Mouse (Mus musculus): Measurements from ENCODE around the gene Lrrc1. TPM values are rescaled to one million over a fixed set of nuclear protein-coding genes. Genes with fewer than 3 reads are reported as not detected.

The Lrrc1 gene
- polyA plus RNA-seq, 1 experiment from 2014 or later: 11.7 TPM

- no peaks in the 10 kb centered on the region for H3K9me3 ChIP-seq (replicated peaks; ENCODE audit: control insufficient read depth, low read length)
- no peak overlapping the region for H3K27ac ChIP-seq (replicated peaks; ENCODE audit: low read depth, low read length)
- ATAC-seq (replicated peaks; ENCODE audit: insufficient number of reproducible peaks, low FRiP score, low TSS enrichment, low read depth) (no peak), DNase-seq (ENCODE audit: low spot score) (no peak)
- no peaks in the 10 kb centered on the region for H3K4me1 ChIP-seq (ENCODE audit: control insufficient read depth, insufficient read depth, low read length)
- H3K27me3 ChIP-seq (ENCODE audit: control insufficient read depth, insufficient read depth, low read length): no peaks in the 10 kb centered on the region
- H3K4me2 ChIP-seq (ENCODE audit: low read depth, low read length): no peak overlapping the region
- H3K9ac ChIP-seq (replicated peaks; ENCODE audit: low read length): no peak overlapping the region
- H3K4me3 ChIP-seq (ENCODE audit: low read depth, low read length): no peak overlapping the region
- 85% methylated on average over 19 of the region's 19 CpGs for WGBS
- no peaks in the 10 kb centered on the region; the same call in 1 of the 2 replicates for H3K36me3 ChIP-seq (replicated peaks; ENCODE audit: control insufficient read depth, insufficient read depth, low read depth, low read length)
Measured at GRCm38 (mm10) chr9:77455439-77456168, 89.1 kb downstream of the Lrrc1 start.

GRCm38 (mm10) chr9:77452046-77452807 lies 92.4 kb downstream of the Lrrc1 start:
- DNase-seq (ENCODE audit: low spot score) (no peak), ATAC-seq (replicated peaks; ENCODE audit: insufficient number of reproducible peaks, low FRiP score, low TSS enrichment, low read depth) (no peak)
- no peak overlapping the region for H3K4me3 ChIP-seq (ENCODE audit: low read depth, low read length)
- no peaks in the 10 kb centered on the region for H3K9me3 ChIP-seq (replicated peaks; ENCODE audit: control insufficient read depth, low read length)
- H3K36me3 ChIP-seq (replicated peaks; ENCODE audit: control insufficient read depth, insufficient read depth, low read depth, low read length): no peaks in the 10 kb centered on the region; the same call in 1 of the 2 replicates
- H3K27ac ChIP-seq (replicated peaks; ENCODE audit: low read depth, low read length): no peak overlapping the region
- no peaks in the 10 kb centered on the region for H3K4me1 ChIP-seq (ENCODE audit: control insufficient read depth, insufficient read depth, low read length)
- H3K9ac ChIP-seq (replicated peaks; ENCODE audit: low read length): no peak overlapping the region; the same call in 1 of the 2 replicates
- 62% methylated on average over 12 of the region's 12 CpGs for WGBS
- no peaks in the 10 kb centered on the region for H3K27me3 ChIP-seq (ENCODE audit: control insufficient read depth, insufficient read depth, low read length)
- H3K4me2 ChIP-seq (ENCODE audit: low read depth, low read length): no peak overlapping the region

- no peaks in the 10 kb centered on the region for H3K4me1 ChIP-seq (ENCODE audit: control insufficient read depth, insufficient read depth, low read length)
- ATAC-seq (replicated peaks; ENCODE audit: insufficient number of reproducible peaks, low FRiP score, low TSS enrichment, low read depth): no peak
Measured at GRCm38 (mm10) chr9:77450447-77450846, 94.2 kb downstream of the Lrrc1 start.

GRCm38 (mm10) chr9:77444876-77445275 lies 99.8 kb downstream of the Lrrc1 start:
- Histone ChIP-seq H3K4me3 (ENCODE audit: low read depth, low read length) (no peak overlapping the region), H3K4me1 (ENCODE audit: control insufficient read depth, insufficient read depth, low read length) (no peaks in the 10 kb centered on the region), H3K9ac (replicated peaks; ENCODE audit: low read length) (no peak overlapping the region), H3K27me3 (ENCODE audit: control insufficient read depth, insufficient read depth, low read length) (no peaks in the 10 kb centered on the region), H3K4me2 (ENCODE audit: low read depth, low read length) (no peak overlapping the region), H3K36me3 (replicated peaks; ENCODE audit: control insufficient read depth, insufficient read depth, low read depth, low read length) (no peaks in the 10 kb centered on the region), H3K9me3 (replicated peaks; ENCODE audit: control insufficient read depth, low read length) (no peaks in the 10 kb centered on the region), H3K27ac (replicated peaks; ENCODE audit: low read depth, low read length) (no peak overlapping the region)
- ATAC-seq (replicated peaks; ENCODE audit: insufficient number of reproducible peaks, low FRiP score, low TSS enrichment, low read depth) (no peak), DNase-seq (ENCODE audit: low spot score) (no peak)
- WGBS: 97% methylated on average over 4 of the region's 4 CpGs

More at GRCm38 (mm10) chr9:77450447-77450846, 94.2 kb downstream of the Lrrc1 start:
- H3K4me3 ChIP-seq (ENCODE audit: low read depth, low read length): no peak overlapping the region
- no peak for DNase-seq (ENCODE audit: low spot score)
- no peak overlapping the region for H3K4me2 ChIP-seq (ENCODE audit: low read depth, low read length)
- no peaks in the 10 kb centered on the region; the same call in 1 of the 2 replicates for H3K36me3 ChIP-seq (replicated peaks; ENCODE audit: control insufficient read depth, insufficient read depth, low read depth, low read length)
- no peak overlapping the region for H3K9ac ChIP-seq (replicated peaks; ENCODE audit: low read length)
- H3K27ac ChIP-seq (replicated peaks; ENCODE audit: low read depth, low read length): no peak overlapping the region
- no peaks in the 10 kb centered on the region for H3K9me3 ChIP-seq (replicated peaks; ENCODE audit: control insufficient read depth, low read length)
- 83% methylated on average over 2 of the region's 2 CpGs for WGBS
- H3K27me3 ChIP-seq (ENCODE audit: control insufficient read depth, insufficient read depth, low read length): no peaks in the 10 kb centered on the region

- H3K27me3 ChIP-seq (ENCODE audit: control insufficient read depth, insufficient read depth, low read length): no peaks in the 10 kb centered on the region
- DNase-seq (ENCODE audit: low spot score) (no peak), ATAC-seq (replicated peaks; ENCODE audit: insufficient number of reproducible peaks, low FRiP score, low TSS enrichment, low read depth) (no peak)
- no peaks in the 10 kb centered on the region for H3K9me3 ChIP-seq (replicated peaks; ENCODE audit: control insufficient read depth, low read length)
- H3K4me3 ChIP-seq (ENCODE audit: low read depth, low read length): no peak overlapping the region
- no peak overlapping the region for H3K27ac ChIP-seq (replicated peaks; ENCODE audit: low read depth, low read length)
- H3K9ac ChIP-seq (replicated peaks; ENCODE audit: low read length): no peak overlapping the region
- H3K36me3 ChIP-seq (replicated peaks; ENCODE audit: control insufficient read depth, insufficient read depth, low read depth, low read length): no peaks in the 10 kb centered on the region
- H3K4me1 ChIP-seq (ENCODE audit: control insufficient read depth, insufficient read depth, low read length): no peaks in the 10 kb centered on the region
- 81% methylated on average over 6 of the region's 6 CpGs for WGBS
- H3K4me2 ChIP-seq (ENCODE audit: low read depth, low read length): no peak overlapping the region
Measured at GRCm38 (mm10) chr9:77439371-77439770, 105.3 kb downstream of the Lrrc1 start.

- no peaks in the 10 kb centered on the region for H3K9me3 ChIP-seq (replicated peaks; ENCODE audit: control insufficient read depth, low read length)
- no peak for ATAC-seq (replicated peaks; ENCODE audit: insufficient number of reproducible peaks, low FRiP score, low TSS enrichment, low read depth)
- no peaks in the 10 kb centered on the region for H3K27me3 ChIP-seq (ENCODE audit: control insufficient read depth, insufficient read depth, low read length)
- H3K4me3 ChIP-seq (ENCODE audit: low read depth, low read length): no peak overlapping the region
- H3K4me1 ChIP-seq (ENCODE audit: control insufficient read depth, insufficient read depth, low read length): no peaks in the 10 kb centered on the region
- DNase-seq (ENCODE audit: low spot score): no peak
- 85% methylated on average over 11 of the region's 11 CpGs for WGBS
- H3K4me2 ChIP-seq (ENCODE audit: low read depth, low read length): no peak overlapping the region
- H3K27ac ChIP-seq (replicated peaks; ENCODE audit: low read depth, low read length): no peak overlapping the region
- no peak overlapping the region for H3K9ac ChIP-seq (replicated peaks; ENCODE audit: low read length)
- H3K36me3 ChIP-seq (replicated peaks; ENCODE audit: control insufficient read depth, insufficient read depth, low read depth, low read length): no peaks in the 10 kb centered on the region
Measured at GRCm38 (mm10) chr9:77438836-77439271, 105.8 kb downstream of the Lrrc1 start.

- Histone ChIP-seq H3K27me3 (ENCODE audit: control insufficient read depth, insufficient read depth, low read length) (no peaks in the 10 kb centered on the region), H3K4me3 (ENCODE audit: low read depth, low read length) (no peak overlapping the region), H3K9me3 (replicated peaks; ENCODE audit: control insufficient read depth, low read length) (no peaks in the 10 kb centered on the region), H3K4me2 (ENCODE audit: low read depth, low read length) (no peak overlapping the region), H3K27ac (replicated peaks; ENCODE audit: low read depth, low read length) (no peak overlapping the region), H3K4me1 (ENCODE audit: control insufficient read depth, insufficient read depth, low read length) (no peaks in the 10 kb centered on the region), H3K9ac (replicated peaks; ENCODE audit: low read length) (no peak overlapping the region), H3K36me3 (replicated peaks; ENCODE audit: control insufficient read depth, insufficient read depth, low read depth, low read length) (no peaks in the 10 kb centered on the region)
- DNase-seq (ENCODE audit: low spot score): no peak
- 91% methylated on average over 6 of the region's 6 CpGs for WGBS
- ATAC-seq (replicated peaks; ENCODE audit: insufficient number of reproducible peaks, low FRiP score, low TSS enrichment, low read depth): no peak
Measured at GRCm38 (mm10) chr9:77437131-77437530, 107.5 kb downstream of the Lrrc1 start.

- 80% methylated on average over 12 of the region's 12 CpGs for WGBS
- Histone ChIP-seq H3K4me3 (ENCODE audit: low read depth, low read length) (no peak overlapping the region), H3K27me3 (ENCODE audit: control insufficient read depth, insufficient read depth, low read length) (no peaks in the 10 kb centered on the region), H3K4me1 (ENCODE audit: control insufficient read depth, insufficient read depth, low read length) (no peaks in the 10 kb centered on the region), H3K4me2 (ENCODE audit: low read depth, low read length) (no peak overlapping the region), H3K36me3 (replicated peaks; ENCODE audit: control insufficient read depth, insufficient read depth, low read depth, low read length) (no peaks in the 10 kb centered on the region; the same call in 1 of the 2 replicates), H3K27ac (replicated peaks; ENCODE audit: low read depth, low read length) (no peak overlapping the region), H3K9me3 (replicated peaks; ENCODE audit: control insufficient read depth, low read length) (no peaks in the 10 kb centered on the region), H3K9ac (replicated peaks; ENCODE audit: low read length) (no peak overlapping the region)
- ATAC-seq (replicated peaks; ENCODE audit: insufficient number of reproducible peaks, low FRiP score, low TSS enrichment, low read depth) (no peak), DNase-seq (ENCODE audit: low spot score) (no peak)
Measured at GRCm38 (mm10) chr9:77434965-77435364, 109.7 kb downstream of the Lrrc1 start.
